Mouse (Mus musculus) ES-Bruce4 (cell line): ENCODE data around the gene Il17re. TPM values are rescaled to one million over a fixed set of nuclear protein-coding genes. Genes with fewer than 3 reads are reported as not detected.
A peak's percentile ranks its signal among the peaks of the same experiment; 100 is the strongest.

Experiments used
- H3K27ac ChIP-seq: 2 replicates; pipeline ENCODE4 v1.5.1; 2012; ENCODE audit warnings: low read length, inconsistent platforms; ENCODE audit not compliant: insufficient read depth
- H3K27me3 ChIP-seq: 2 replicates; pipeline ENCODE4 v1.6.1; 2012; ENCODE audit warnings: mild to moderate bottlenecking, low read length, inconsistent platforms; ENCODE audit not compliant: control insufficient read depth, poor library complexity, insufficient read depth, severe bottlenecking
- H3K36me3 ChIP-seq: 2 replicates; pipeline ENCODE4 v1.6.1; 2012; ENCODE audit warnings: inconsistent platforms, mild to moderate bottlenecking, low read length, moderate library complexity; ENCODE audit not compliant: control insufficient read depth, poor library complexity, insufficient read depth, severe bottlenecking
- H3K4me1 ChIP-seq: one replicate; pipeline ENCODE4 v1.8.1; 2011; ENCODE audit warnings: low read length; ENCODE audit not compliant: control insufficient read depth, insufficient read depth
- H3K4me3 ChIP-seq: 2 replicates; pipeline ENCODE4 v1.5.1; 2011; ENCODE audit warnings: low read depth, mild to moderate bottlenecking, low read length
- H3K9ac ChIP-seq: 2 replicates; pipeline ENCODE4 v1.6.1; 2012; ENCODE audit warnings: low read depth, mild to moderate bottlenecking, inconsistent platforms; ENCODE audit not compliant: poor library complexity, severe bottlenecking
- H3K9me3 ChIP-seq: replicated peaks from 2 replicates; pipeline ENCODE4 v1.6.1; 2012; ENCODE audit warnings: mild to moderate bottlenecking, low read length, inconsistent platforms; ENCODE audit not compliant: control insufficient read depth, poor library complexity, insufficient read depth, severe bottlenecking
- CTCF ChIP-seq: IDR thresholded peaks from one replicate; pipeline ENCODE4 v1.8.1; 2011; ENCODE audit warnings: low read depth, low read length
- EP300 ChIP-seq: IDR thresholded peaks from 2 replicates; pipeline ENCODE4 v1.6.1; 2011; ENCODE audit warnings: low read depth, low read length; ENCODE audit not compliant: insufficient read depth
- POLR2A ChIP-seq: IDR thresholded peaks from one replicate; pipeline ENCODE4 v1.8.1; 2011; ENCODE audit warnings: low read length; ENCODE audit not compliant: insufficient read depth
- polyA plus RNA-seq: library from polyadenylated mRNA; stranded (reverse); fragments of >200 nt; gene quantifications from 2 replicates; pipeline ENCODE4 v1.2.4, GENCODE M21; 2011; ENCODE audit warnings: low read depth; ENCODE audit not compliant: missing spikeins, insufficient read depth, insufficient read length

The Il17re gene
- polyA plus RNA-seq, 1 experiment, result 3.1 TPM

GRCm38 (mm10) chr6:113468512-113468911 is 10.2 kb downstream of the Il17re start:
- Histone ChIP-seq H3K27ac (no peak overlapping the region), H3K9ac (no peak overlapping the region), H3K36me3 (no peaks in the 10 kb centered on the region), H3K4me3 (no peak overlapping the region), H3K4me1 (no peaks in the 10 kb centered on the region), H3K9me3 (no peaks in the 10 kb centered on the region), H3K27me3 (no peaks in the 10 kb centered on the region)
- TF ChIP-seq EP300, result no peak
- TF ChIP-seq CTCF, result no peak
- no peak for TF ChIP-seq POLR2A

GRCm38 (mm10) chr6:113469021-113469420 is 10.7 kb downstream of the Il17re start:
- H3K9ac ChIP-seq, result peak overlapping the region; percentile 4; the same call in 1 of the 2 replicates
- peak; percentile 72 for TF ChIP-seq CTCF
- TF ChIP-seq EP300, result no peak
- no peaks in the 10 kb centered on the region for H3K4me1 ChIP-seq
- H3K4me3 ChIP-seq, result peak overlapping the region; percentile 49
- no peaks in the 10 kb centered on the region for H3K27me3 ChIP-seq
- H3K9me3 ChIP-seq, result no peaks in the 10 kb centered on the region
- no peaks in the 10 kb centered on the region for H3K36me3 ChIP-seq
- H3K27ac ChIP-seq, result no peak overlapping the region

- no peaks in the 10 kb centered on the region for H3K27me3 ChIP-seq
- H3K9ac ChIP-seq, result peak overlapping the region; percentile 4; the same call in 1 of the 2 replicates
- H3K9me3 ChIP-seq, result no peaks in the 10 kb centered on the region
- TF ChIP-seq EP300 (no peak), POLR2A (no peak), CTCF (peak; percentile 76)
- H3K4me3 ChIP-seq, result peak overlapping the region; percentile 49
- H3K36me3 ChIP-seq, result no peaks in the 10 kb centered on the region
- no peaks in the 10 kb centered on the region for H3K4me1 ChIP-seq
- H3K27ac ChIP-seq, result no peak overlapping the region
Observed at GRCm38 (mm10) chr6:113469432-113469831, 11.1 kb downstream of the Il17re start.

- peak within 1 kb of the TSS; percentile 29; the same call in 1 of the 2 replicates for H3K9ac ChIP-seq
- no peaks in the 10 kb centered on the region for H3K4me1 ChIP-seq
- no peak within 1 kb of the TSS for H3K27ac ChIP-seq
- peak within 1 kb of the TSS; percentile 27 for H3K4me3 ChIP-seq
- no peaks in the 10 kb centered on the region for H3K9me3 ChIP-seq
- H3K36me3 ChIP-seq, result no peaks in the 10 kb centered on the region
- no peak for TF ChIP-seq EP300
- peak; percentile 19 for TF ChIP-seq POLR2A
- no peaks in the 10 kb centered on the region for H3K27me3 ChIP-seq
Observed at GRCm38 (mm10) chr6:113471297-113471936, 13.1 kb downstream of the Il17re start, which contains the start of gene Il17rc. Gene Il17rc (plus strand): TSS chr6:113471427.

- H3K9me3 ChIP-seq, result no peaks in the 10 kb centered on the region
- H3K27me3 ChIP-seq, result no peaks in the 10 kb centered on the region
- H3K9ac ChIP-seq, result no peak overlapping the region
- H3K4me3 ChIP-seq, result peak overlapping the region; percentile 27
- no peaks in the 10 kb centered on the region for H3K4me1 ChIP-seq
- H3K36me3 ChIP-seq, result no peaks in the 10 kb centered on the region
- no peak overlapping the region for H3K27ac ChIP-seq
- TF ChIP-seq CTCF, result no peak
- TF ChIP-seq EP300, result no peak
- TF ChIP-seq POLR2A, result no peak
Observed at GRCm38 (mm10) chr6:113472061-113472460, 13.8 kb downstream of the Il17re start.

GRCm38 (mm10) chr6:113473246-113473645 is 15.0 kb downstream of the Il17re start:
- Histone ChIP-seq H3K4me3 (no peak overlapping the region), H3K27ac (no peak overlapping the region), H3K36me3 (no peaks in the 10 kb centered on the region), H3K27me3 (no peaks in the 10 kb centered on the region), H3K9ac (no peak overlapping the region), H3K4me1 (no peaks in the 10 kb centered on the region), H3K9me3 (no peaks in the 10 kb centered on the region)
- TF ChIP-seq EP300 (no peak), POLR2A (no peak), CTCF (no peak)
